Mouse (Mus musculus) liver, embryonic 14.5 days (tissue): ENCODE data around the gene Hectd4. TPM values are rescaled to one million over a fixed set of nuclear protein-coding genes. Genes with fewer than 3 reads are reported as not detected.
A peak's percentile ranks its signal among the peaks of the same experiment; 100 is the strongest.

Experiments used
- ATAC-seq: fragments of 200-750 bp; cut with Nextera tagmentation; 2 replicates; pipeline ENCODE4 v1.8.0; 2017; ENCODE audit warnings: moderate number of reproducible peaks, mild to moderate bottlenecking, moderate library complexity; ENCODE audit not compliant: insufficient read depth
- DNase-seq, 3 experiments: peaks; one replicate each; pipeline ENCODE4 v3.0.0-alpha.2; 2012 to 2013; ENCODE audit warnings: low read depth in 3 of 3, low spot score in 3 of 3
- H3K27ac ChIP-seq: fragments of 300-500 bp; sonication (generic); 2 replicates; pipeline ENCODE4 v1.5.1; 2014; ENCODE audit warnings: moderate library complexity, mild to moderate bottlenecking, control low read depth, inconsistent platforms
- H3K27me3 ChIP-seq: fragments of 300-500 bp; sonication (generic); 2 replicates; pipeline ENCODE4 v1.6.1; 2014; ENCODE audit warnings: mild to moderate bottlenecking, low read length, moderate library complexity; ENCODE audit not compliant: control insufficient read depth, insufficient read depth
- H3K36me3 ChIP-seq: fragments of 300-500 bp; sonication (generic); replicated peaks from 2 replicates; pipeline ENCODE4 v1.6.1; 2014; ENCODE audit warnings: low read depth; ENCODE audit not compliant: control insufficient read depth, insufficient read depth
- H3K4me1 ChIP-seq, 2 experiments: fragments of 200-500 bp in 1 of 2; fragments of 300-500 bp in 1 of 2; sonication (generic) in 1 of 2; replicated peaks; 2 replicates each; pipeline ENCODE4 v1.6.1; 2012 to 2014; ENCODE audit warnings: antibody characterized with exemption in 1 of 2, inconsistent platforms in 1 of 2, low read length in 1 of 2; ENCODE audit not compliant: control insufficient read depth in 2 of 2, insufficient read depth in 2 of 2
- H3K4me2 ChIP-seq: fragments of 300-500 bp; sonication (generic); 2 replicates; pipeline ENCODE4 v1.6.1; 2014; ENCODE audit warnings: low read depth, mild to moderate bottlenecking, control low read depth, moderate library complexity
- H3K4me3 ChIP-seq, 2 experiments: fragments of 200-500 bp in 1 of 2; fragments of 300-500 bp in 1 of 2; sonication (generic) in 1 of 2; 2 replicates each; pipeline ENCODE4 v1.5.1; 2012 to 2014; ENCODE audit warnings: low read depth in 2 of 2, low read length in 2 of 2, mild to moderate bottlenecking in 2 of 2, control low read depth in 1 of 2, inconsistent platforms in 1 of 2, moderate library complexity in 1 of 2; ENCODE audit not compliant: insufficient read depth in 1 of 2
- H3K9ac ChIP-seq: fragments of 300-500 bp; sonication (generic); replicated peaks from 2 replicates; pipeline ENCODE4 v1.6.1; 2014; ENCODE audit warnings: mild to moderate bottlenecking, control low read depth, moderate library complexity
- H3K9me3 ChIP-seq: fragments of 300-500 bp; sonication (generic); 2 replicates; pipeline ENCODE4 v1.6.1; 2016; ENCODE audit warnings: low read length, mixed read lengths; ENCODE audit not compliant: control insufficient read depth
- CTCF ChIP-seq: IDR thresholded peaks from 2 replicates; pipeline ENCODE4 v1.5.1; 2016; ENCODE audit warnings: antibody characterized with exemption, low read depth, control low read depth
- EP300 ChIP-seq: IDR thresholded peaks from 2 replicates; pipeline ENCODE4 v1.6.1; 2016; ENCODE audit warnings: antibody characterized with exemption, low read depth
- WGBS: fragments of 180-500 bp; shearing (Covaris S2); extraction: QIAGEN DNeasy Blood & Tissue Kit; methylation state at CpG from one replicate; pipeline ENCODE4 v1.1.7; 2014; ENCODE audit not compliant: insufficient replicate concordance; 5-methylcytosine and 5-hydroxymethylcytosine counted together
- polyA plus RNA-seq, 2 experiments: library from polyadenylated mRNA; depleted of rRNA in 1 of 2; stranded (reverse) in 1 of 2; unstranded in 1 of 2; fragments of >200 nt; fragmentation: Nextera tagmentation in 1 of 2; extraction: Ambion mirVana in 1 of 2; gene quantifications; 2 replicates each; pipeline versions ENCODE4 v1.2.1 to v1.2.3; 2012 to 2014

Gene Hectd4
- polyA plus RNA-seq, 2 experiments, result 11.2 to 15.8 TPM

DNA sequence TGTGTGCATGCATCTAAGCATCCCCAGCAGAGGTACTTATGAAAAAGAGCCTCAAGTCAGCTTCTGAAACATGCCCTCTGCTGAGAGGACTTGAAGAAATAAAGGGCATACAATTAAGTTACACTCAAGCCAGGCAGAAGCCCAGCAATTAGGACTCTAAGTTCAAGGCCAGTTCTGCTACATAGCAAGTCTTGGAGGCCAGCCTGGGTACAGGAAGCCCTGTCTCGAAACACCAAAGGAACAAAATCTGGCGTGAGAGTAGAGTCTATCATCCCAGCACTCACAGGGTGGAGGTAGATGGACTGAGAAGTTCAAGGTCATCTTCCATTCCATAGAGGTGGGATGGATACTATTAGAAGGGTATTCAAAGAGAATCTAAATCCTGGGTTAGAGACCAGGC lies 35.6 kb upstream of the Hectd4 start:
- Histone ChIP-seq H3K9ac (no peak overlapping the region), H3K27ac (no peak overlapping the region), H3K4me1 (peaks cover 20 to 45% of the 10 kb centered on the region in 2 experiments), H3K36me3 (no peaks in the 10 kb centered on the region), H3K4me2 (0 out of 2 replicates have a peak overlapping the region, but pooled peaks have one; percentile 51), H3K9me3 (no peaks in the 10 kb centered on the region), H3K27me3 (no peaks in the 10 kb centered on the region), H3K4me3 (no peak overlapping the region)
- ATAC-seq, result no peak
- 53% methylated on average over 2 of the region's 2 CpGs for WGBS
- TF ChIP-seq EP300 (no peak), CTCF (no peak)
- DNase-seq, result no peak

DNA sequence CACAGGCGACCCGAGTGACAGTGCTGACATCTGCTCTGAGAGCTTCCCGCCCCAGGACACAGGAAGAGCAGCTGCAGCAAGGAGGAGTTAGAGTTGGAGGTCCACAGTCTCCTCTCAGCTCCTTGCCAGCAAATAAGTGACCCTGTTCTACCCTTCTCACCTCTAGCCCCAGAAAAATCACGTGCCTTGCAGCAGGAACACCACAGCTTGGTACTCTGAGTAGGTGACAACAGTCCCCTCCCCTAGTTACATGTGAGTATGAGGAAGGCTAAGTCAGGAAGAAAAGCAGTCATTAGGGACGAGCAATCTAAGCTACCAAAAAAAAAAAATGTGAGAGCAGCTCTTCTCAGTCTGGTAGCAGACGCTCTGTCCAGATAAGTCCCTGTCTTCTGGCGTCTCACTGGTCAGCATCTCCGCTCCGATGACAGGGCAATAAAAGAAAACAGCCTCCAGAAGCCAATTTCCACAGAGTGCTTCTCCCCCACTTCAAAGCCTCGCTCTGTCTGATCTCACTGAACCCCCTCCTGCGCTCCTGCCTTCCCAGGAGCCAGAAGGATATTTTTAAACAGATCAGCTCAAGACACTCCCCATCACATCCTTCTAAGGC lies 35.0 kb upstream of the Hectd4 start:
- Histone ChIP-seq H3K27ac (peak overlapping the region; percentile 73), H3K9me3 (no peaks in the 10 kb centered on the region), H3K4me1 (peaks cover 21 to 48% of the 10 kb centered on the region in 2 experiments), H3K27me3 (no peaks in the 10 kb centered on the region), H3K9ac (peak overlapping the region; percentile 49), H3K4me3 (peak overlapping the region in 1 of 2 experiments; percentile 23; a peak in 2 of 4 replicates), H3K4me2 (peak overlapping the region; percentile 51), H3K36me3 (no peaks in the 10 kb centered on the region)
- ATAC-seq (peak; percentile 72), DNase-seq (peak in 2 of 3 experiments; percentile 49 to 57)
- TF ChIP-seq CTCF (no peak), EP300 (no peak)
- 13% methylated on average over 11 of the region's 11 CpGs for WGBS

DNA sequence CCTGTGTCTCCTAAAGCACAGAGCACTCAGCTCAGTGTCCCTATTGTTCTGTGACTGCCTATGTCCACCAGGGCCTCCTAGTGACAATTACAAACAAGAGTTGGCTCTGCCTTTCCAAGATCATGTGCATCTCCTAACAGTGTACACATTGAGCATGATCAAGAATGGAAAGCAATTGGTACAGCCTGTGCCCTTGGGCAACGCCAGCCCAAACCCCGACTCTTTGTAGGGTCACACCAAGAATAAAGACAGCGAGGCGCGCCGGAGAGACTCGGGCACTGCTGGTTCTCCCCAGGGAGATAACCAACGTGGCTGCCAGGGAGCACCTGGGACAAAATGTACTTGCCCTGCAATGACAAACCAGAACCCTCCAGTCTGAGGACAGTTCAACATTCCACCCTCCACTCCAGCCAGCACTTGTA lies 32.4 kb upstream of the Hectd4 start:
- Histone ChIP-seq H3K4me2 (no peak overlapping the region), H3K9me3 (no peaks in the 10 kb centered on the region), H3K27ac (no peak overlapping the region), H3K4me3 (no peak overlapping the region), H3K9ac (no peak overlapping the region), H3K27me3 (no peaks in the 10 kb centered on the region), H3K4me1 (peaks cover 31 to 50% of the 10 kb centered on the region in 2 experiments), H3K36me3 (no peaks in the 10 kb centered on the region)
- 79% methylated on average over 8 of the region's 8 CpGs for WGBS
- ATAC-seq, result no peak
- TF ChIP-seq CTCF (no peak), EP300 (no peak)
- no peak for DNase-seq

DNA sequence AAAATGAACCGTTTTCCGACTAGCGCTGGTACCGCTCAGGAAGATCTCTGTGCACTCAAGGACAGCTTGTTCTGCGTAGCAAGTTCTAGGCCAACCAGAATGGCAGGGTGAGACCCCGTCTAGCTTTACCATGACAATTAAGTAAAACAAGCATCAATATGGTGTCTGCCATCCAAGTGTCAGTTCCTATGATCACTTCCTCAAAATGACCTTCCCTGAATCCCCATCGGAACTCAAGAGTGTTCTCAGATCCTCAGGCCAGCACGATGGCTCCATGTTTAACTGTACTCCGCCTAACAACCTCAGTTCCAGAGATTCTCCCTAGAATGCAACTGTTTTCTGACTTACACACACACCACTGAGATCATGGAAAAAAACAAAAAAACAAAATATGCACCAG lies 31.8 kb upstream of the Hectd4 start:
- 78% methylated on average over 9 of the region's 9 CpGs for WGBS
- Histone ChIP-seq H3K4me3 (no peak overlapping the region; a peak in 1 of 4 replicates), H3K27me3 (no peaks in the 10 kb centered on the region), H3K9me3 (no peaks in the 10 kb centered on the region), H3K4me2 (no peak overlapping the region), H3K27ac (no peak overlapping the region), H3K4me1 (peaks cover 36 to 57% of the 10 kb centered on the region in 2 experiments), H3K36me3 (no peaks in the 10 kb centered on the region), H3K9ac (no peak overlapping the region)
- DNase-seq (no peak), ATAC-seq (no peak)
- no peak for TF ChIP-seq CTCF

DNA sequence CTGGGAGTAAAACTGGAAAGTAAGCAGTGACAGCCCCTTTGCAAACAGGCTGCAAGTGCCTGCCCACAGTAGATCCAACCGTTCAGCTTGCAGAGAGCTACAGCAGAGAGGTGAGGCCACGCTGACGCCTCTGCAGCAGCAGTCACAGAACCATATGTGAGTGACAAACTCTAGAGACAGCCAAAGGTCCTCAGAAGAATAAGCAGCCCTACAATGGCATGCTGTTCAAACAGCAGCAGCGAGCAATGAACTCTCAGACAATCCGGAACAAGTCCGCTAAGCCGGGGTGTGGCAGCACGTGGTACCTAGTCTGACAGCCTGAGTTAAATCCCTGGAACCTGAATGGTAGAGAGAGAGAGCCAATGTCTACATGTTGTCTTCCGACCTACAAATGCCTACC lies 30.8 kb upstream of the Hectd4 start:
- H3K4me1 ChIP-seq, result peaks cover 44 to 63% of the 10 kb centered on the region in 2 experiments
- H3K27me3 ChIP-seq, result no peaks in the 10 kb centered on the region
- H3K36me3 ChIP-seq, result no peaks in the 10 kb centered on the region
- H3K4me3 ChIP-seq, result 0 out of 4 replicates have a peak overlapping the region, but pooled peaks of 1 of the 2 experiments have one; percentile 20
- H3K4me2 ChIP-seq, result peak overlapping the region; percentile 21
- 51% methylated on average over 9 of the region's 9 CpGs for WGBS
- H3K9me3 ChIP-seq, result no peaks in the 10 kb centered on the region
- no peak overlapping the region for H3K9ac ChIP-seq
- no peak for TF ChIP-seq CTCF
- DNase-seq, result no peak
- no peak overlapping the region for H3K27ac ChIP-seq
- no peak for ATAC-seq
